Mouse (Mus musculus) induced T-regulatory cell, adult 2 months (primary cell): ENCODE data around the gene Ttll9.
A peak's percentile ranks its signal among the peaks of the same experiment; 100 is the strongest.

ENCODE experiments used
- DNase-seq: peaks from one replicate; pipeline ENCODE4 v3.0.0-alpha.2; 2012; ENCODE audit warnings: low read depth

Gene Ttll9

DNA sequence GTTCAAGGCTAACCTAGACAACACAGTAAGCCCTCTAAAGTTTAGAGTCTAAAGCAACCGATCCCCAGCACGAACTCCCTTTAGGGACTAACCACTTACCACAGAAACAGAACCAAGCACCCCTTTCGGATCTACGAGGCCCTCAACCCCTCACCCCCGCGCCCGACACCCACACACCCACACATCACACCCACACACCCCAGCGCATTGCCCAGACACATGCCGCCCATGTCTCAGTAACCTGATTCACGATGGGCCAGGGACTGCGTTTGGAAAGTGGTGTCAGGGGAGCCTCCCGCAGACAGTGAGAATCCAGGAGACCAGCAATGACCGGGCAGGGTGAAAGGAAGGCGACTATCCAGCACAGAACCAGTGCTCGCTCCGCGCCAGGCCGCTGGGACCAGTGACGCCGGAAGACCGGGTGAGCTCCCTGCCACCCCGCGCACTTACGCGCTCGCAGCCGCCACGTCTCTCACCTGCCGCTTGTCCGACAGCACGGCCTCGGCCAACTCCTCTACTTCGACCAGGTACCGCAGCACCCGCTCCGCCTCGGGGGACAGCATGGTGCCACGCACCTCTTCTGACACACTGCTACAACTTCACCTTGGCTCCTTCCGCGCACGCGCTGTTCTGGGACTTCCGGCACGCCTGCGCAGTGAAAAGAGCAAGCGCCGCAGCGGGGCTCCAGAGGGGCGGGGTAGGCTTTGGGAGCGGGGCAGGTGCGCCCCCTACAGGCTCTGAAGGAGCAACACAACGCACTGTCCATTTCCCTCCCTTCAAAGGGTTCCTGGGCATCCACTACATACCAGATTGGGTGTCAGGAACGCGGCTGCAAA, 52.7 kb downstream of the Ttll9 start, which contains the start of gene Pdrg1:
TSS of gene Pdrg1 (minus strand) at position 670 of the 836 bp plus-strand sequence.
- DNase-seq: peak; percentile 98

DNA sequence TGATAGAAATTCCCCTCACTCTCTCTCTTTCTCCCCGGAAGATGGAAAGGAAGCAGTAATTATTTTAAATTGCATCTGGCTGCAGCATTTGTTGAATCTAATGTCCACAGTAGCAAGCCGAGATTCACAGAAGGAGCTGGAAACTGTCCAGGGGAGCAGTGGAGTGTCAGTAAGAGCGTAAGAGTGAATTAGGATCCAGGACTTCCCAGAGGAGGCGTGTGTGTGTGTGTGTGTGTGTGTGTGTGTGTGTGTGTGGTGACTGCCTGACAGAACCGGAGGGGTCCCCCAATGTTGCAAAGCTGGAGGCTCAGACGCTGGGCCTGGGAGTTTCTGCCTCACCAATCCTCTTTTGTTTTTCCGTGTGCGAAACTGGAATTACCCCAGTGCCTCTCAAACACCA, 53.5 kb downstream of the Ttll9 start:
- no peak for DNase-seq

DNA sequence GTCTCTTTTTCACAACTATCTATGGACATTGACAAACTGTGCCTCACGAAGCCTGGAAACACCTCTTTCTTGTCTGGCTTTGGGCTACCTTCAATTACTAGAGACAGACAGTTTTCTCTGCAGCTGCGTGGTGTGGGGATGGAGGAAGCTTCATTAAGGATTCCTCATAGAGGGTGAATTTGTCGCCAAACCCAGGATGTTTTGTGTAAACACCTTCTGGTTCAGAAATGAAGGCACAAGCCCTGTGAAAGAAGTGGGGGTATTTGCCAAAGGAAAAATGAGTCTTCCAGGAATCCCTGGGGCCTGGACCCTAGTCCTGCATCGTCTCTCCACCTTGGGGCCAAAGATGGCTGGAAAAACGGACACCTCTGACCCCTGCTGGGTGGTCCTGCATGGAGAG, 54.5 kb downstream of the Ttll9 start:
- no peak for DNase-seq

DNA sequence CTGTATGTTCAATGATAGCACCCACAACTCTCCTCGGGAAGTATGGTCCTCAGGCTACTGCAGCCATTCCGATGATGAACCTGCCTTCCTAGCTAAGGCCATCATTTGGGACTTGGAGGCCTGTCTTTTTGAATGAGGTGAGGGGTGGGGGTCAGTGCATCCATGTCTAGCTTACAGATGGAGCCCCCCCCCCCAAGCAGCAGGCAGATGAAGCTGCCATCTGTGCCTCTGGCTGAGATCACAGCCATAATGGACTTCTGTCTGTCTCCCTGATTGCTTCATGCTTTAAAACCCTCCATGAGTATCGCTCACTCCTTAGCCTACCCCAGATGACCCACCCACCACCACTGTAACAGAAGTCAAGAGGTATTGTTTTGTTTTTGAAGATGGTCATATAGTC, 57.1 kb downstream of the Ttll9 start:
- no peak for DNase-seq

DNA sequence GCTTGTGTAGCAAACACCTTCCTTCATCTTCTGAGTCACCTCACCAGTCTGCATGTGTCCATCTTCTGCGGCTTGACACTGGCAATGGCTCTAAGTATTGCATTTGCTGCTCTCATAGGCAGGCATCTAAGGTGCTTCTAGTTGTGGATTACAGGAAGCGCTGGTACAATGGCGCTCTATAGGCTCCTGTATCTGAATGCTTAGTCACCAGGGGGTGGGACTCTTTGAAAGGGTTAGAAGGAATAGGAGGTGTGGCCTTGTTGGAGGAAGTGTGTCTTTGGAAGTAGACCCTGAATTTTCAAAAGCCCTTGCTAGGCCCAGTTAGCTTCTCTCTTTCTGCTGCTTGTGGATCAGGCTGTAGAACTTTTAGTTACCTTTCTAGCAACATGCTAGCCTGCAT, 58.9 kb downstream of the Ttll9 start:
- DNase-seq: no peak

DNA sequence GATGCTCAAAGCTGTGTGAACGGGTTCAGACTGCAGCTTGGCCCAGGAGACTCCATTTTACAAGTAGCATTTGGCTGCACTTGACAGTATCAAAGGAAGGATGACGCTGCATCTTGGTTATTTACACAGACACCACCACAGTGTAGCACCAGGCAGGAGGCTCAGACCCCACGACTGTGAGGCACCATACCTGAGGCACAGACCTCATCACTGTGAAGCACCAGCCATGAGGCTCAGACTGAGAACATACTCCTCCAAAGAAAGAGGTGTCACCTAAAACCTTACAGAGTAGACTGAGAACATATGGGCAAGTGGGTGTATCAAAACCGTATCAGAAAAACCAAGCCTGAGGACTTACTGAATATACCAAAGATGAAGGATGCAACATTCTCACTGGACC, 60.6 kb downstream of the Ttll9 start:
- no peak for DNase-seq

DNA sequence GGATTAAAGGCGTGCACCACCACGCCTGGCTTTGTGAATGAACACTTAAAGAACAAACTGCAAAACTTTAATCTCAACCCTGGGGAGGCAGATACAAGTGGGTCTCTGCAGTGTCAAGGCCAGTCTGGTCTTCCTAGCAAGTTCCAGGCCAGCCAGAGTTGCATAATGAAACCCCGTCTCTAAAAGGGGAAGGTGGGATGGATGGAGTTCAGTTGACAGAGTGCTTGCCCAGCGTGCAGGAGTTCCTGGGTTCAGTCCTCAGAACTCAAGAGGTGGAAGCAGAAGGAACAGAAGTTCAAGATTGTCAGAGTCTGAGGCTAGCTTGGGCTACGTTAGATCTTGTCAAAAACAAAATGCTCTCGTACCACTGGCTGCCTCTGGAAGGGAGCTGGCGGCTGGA, 63.8 kb downstream of the Ttll9 start:
- DNase-seq: no peak

DNA sequence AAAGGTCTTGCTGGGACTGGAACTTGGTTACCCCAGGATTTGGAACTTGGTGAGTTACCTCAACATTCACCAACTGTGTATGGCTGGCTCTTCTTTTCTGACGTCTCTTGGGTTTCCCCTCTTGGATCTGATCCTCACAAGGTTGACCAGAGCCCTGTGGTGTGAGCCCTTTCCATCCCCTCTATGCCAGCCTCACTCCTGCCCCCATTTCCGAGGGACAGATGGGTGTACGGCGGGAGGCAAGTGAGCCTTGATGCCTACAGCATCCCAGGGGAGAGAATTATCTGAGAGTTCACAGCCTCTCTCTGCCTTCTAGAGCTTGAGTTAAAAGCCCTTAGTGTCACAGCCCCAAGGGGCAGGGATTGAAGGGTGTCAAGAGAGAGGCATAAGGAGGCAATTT, 65.2 kb downstream of the Ttll9 start:
- DNase-seq: no peak

DNA sequence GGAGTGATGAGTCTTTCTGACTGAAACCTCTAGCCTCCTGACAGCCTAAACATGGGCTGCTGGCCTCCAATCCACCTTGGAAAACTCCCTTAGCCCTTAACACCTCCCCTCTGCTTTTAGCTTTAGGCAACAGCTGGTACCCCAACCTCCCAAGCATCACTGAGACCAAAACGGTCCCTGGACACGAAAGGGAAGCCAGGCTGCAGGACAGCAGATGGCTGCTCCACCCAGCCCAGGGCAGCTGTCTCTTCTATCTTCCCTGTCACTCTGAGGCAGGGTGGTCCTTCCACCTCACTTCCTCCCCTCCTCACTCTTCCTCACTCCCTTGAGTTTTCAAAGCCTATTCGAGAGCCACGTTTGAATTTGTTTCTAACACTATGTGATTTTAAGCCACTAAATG, 68.1 kb downstream of the Ttll9 start:
- no peak for DNase-seq

DNA sequence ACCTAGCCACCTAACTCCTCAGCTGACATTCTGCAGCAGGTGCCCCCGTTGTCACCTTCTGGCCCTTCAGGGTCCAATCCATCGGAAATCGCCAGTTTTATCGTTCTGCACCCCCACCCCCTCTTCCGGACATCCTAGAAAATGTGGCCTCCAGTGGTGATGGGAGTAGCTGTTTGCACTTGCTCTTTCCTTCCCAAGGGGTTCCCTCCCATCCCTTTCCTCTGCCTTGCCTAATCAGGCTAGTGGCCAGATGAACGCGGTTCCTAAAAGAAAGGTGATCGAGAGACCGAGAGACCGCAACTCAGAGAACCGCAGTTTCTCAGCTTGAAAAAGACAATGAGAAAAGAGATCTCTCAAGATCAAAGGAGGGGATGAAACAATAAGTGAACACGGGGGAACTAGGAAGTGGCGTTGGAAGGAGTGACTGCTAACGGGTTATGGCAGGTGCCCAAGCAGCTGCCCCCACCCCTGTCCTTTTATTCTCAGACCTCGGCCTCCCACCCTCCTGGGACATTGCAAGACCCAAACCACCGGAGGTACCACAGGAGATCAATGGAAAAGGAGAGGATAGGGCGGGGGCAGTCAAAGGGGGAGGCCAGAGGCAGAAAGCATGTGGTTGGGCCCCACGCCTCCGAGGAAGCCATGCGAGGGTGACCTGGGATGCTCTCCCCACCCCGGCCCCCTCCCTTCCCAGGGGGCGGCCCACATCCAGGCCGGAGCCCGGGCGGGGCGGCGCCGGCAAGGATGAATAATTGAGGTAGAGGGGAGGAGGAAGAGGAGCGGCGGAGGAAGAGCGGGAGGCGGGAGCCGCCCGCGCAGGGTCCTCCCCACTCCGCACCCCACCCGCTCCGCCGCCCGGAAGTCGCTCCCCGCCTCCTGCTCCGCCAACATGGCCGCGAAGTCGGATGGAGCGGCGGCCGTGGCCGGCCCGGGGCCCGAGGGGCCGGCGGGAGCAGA, 69.1 kb downstream of the Ttll9 start, which contains the start of gene Xkr7:
TSS of gene Xkr7 (plus strand) at position 727 of the 957 bp plus-strand sequence.
- DNase-seq: peak; percentile 5

DNA sequence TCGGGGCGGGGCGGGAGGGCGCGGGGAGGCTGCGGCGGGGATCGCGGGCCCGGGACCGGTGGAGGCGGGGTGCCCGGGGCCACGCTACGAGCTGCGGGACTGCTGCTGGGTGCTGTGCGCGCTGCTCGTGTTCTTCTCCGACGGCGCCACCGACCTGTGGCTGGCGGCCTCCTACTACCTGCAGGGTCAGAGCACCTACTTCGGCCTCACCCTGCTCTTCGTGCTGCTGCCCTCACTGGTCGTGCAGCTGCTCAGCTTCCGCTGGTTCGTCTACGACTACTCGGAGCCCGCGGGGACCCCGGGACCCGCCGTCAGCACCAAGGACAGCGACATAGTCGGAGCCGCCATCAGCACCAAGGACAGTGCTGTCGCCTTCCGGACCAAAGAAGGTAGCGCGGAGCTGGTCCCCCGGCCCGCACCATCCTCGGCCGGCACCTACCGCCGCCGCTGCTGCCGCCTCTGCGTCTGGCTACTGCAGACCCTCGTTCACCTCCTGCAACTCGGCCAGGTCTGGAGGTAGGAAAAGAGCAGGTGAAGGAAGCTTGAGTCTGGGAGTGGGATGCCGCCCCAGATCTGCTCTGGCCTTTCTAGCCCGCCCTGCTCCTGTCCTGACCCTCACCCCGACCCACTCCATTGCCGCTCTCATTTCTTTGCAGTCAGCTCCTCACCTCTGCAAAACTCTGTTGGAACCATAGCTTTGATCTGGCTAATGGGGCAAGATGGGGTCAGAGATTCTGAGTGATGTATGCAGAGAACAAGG, 70.0 kb downstream of the Ttll9 start:
- DNase-seq: peak; percentile 81

DNA sequence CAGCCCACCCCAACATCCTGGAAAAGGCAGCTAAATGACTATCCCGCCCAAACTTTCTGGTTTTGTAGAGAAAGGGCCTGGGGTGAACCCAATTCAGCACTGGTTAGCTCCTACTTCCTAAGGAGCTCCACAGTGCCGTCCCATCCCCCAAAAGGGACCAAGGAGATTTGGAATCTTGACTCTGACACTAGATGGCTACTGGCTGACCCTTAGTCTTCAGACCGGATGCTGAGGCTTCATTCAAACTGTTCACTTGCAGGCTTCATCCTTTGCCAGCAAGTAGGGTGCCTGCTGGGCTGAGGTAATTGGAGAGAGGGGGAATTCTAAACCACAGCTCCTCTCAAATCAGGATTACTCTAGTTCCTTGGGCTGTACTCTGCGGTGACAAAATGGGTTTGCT, 70.7 kb downstream of the Ttll9 start:
- DNase-seq: no peak

DNA sequence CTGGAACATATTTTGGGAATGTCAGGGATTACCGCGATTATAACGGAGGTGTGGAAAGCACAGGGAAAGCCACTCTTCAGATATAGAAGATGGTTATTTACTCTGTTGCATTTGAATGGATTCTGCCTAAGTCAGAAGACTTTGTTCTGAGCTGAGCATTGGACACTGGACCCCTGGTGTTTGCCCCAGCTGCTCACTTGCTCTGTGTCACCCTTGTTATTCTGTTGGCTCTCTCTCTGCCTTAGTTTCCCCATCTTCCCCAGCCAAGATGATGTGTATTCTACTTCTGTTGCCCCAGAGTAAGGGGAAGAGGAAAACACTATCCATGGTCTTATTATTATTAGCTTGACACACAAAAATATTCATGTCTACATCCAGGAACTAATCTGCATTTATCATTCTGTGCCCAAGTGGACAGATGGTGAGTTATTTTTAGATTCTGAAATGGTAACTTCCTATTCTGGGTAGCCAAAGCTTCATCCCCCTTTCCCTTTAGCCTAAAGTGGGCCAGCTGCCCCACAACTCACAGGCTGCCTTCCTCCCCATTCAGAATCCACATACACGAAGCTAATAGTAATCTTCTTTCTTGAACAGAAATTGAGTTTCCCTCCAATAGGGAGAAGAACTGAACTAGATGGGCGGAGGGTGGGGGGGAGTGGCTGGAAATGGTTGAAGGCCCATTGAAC, 71.4 kb downstream of the Ttll9 start:
- DNase-seq: no peak

DNA sequence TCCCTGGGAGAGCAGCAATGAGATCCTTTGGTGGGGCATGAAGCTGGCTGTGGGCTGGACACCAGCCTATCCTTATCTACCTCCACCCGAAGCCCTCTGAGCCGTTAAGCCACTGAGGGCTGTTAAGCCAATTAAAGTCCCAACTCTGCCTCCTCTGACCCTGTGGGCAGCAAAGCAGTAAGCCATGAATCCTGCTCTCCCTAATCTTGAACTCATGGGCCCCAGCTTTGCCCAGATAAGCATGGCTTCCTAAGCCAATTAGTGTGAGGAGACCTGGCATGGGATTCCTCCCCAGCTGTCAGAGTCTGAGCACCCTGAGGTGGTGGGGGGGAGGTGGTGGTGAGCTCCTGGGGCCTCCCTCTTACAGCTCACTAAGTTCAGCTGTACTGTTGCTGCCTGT, 74.4 kb downstream of the Ttll9 start:
- DNase-seq: no peak

DNA sequence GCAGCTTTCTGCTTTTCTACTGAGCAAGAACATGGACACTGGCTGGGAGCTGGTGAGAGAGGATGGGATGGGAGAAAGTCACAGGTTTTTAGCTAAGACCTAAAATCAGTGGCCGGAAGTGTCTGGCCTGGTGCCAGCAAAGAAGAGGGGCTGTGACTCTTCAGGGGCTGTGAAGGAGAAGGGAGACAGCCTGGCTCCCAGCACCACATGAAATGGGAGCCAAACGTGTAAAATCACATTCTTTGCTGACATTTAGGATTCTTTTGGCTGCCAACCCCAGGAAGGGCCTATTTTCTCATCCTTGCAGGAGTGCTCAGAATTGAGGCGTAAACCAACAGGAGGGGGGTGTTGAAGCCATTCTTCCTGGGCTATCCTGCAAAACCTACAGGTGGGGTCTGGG, 81.6 kb downstream of the Ttll9 start:
- no peak for DNase-seq

DNA sequence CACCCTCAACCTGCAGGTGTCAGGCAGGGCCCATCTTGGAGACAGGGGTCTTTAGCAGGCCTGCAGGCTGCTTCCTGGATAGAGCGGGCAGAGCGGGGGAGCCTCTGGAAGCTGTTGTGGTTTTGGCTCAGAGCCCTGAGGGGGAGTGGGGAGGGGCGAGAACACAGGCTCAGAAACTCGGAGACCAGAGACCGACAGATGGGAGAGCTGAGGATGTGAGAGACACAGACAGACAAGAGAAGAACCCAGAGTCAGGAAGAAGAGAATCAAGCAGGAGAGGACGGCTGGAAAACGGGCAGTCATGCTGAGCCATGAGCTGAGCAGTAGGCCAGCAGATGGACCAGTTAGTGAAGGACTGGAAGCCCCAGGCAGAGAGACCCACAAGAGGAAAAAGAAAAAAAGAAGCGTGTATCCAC, 83.6 kb downstream of the Ttll9 start:
- DNase-seq: no peak

DNA sequence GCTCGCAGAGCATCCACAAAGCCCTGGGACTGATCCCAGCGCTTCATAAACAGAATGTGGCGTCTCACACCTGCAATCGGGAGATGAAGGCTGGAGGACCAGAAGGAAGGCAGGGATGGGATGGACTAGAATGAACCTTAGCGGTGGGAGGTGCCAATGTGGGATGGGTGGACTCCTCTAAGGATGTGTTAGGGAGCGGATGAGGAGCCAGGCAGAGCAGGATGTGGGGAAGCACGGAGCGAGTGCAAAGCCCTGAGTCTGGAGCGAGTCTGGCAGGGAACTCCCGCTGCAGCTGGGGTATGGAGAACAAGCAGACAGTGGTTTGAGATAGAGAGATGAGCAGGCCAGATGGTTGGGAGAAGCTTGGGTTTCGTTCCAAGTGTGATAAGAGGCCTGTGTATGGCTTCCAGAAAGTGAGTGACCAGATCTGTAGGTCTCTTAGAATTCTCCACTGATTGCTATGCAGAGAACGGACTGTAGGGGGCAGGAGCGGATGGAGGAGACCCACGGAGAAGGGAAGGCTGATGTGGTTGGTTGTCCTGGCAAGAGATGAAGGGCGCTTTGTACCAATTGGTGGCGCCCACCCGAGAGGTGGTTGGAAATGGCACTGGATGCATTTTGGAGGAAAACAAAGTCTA, 85.7 kb downstream of the Ttll9 start:
- DNase-seq: peak; percentile 37

DNA sequence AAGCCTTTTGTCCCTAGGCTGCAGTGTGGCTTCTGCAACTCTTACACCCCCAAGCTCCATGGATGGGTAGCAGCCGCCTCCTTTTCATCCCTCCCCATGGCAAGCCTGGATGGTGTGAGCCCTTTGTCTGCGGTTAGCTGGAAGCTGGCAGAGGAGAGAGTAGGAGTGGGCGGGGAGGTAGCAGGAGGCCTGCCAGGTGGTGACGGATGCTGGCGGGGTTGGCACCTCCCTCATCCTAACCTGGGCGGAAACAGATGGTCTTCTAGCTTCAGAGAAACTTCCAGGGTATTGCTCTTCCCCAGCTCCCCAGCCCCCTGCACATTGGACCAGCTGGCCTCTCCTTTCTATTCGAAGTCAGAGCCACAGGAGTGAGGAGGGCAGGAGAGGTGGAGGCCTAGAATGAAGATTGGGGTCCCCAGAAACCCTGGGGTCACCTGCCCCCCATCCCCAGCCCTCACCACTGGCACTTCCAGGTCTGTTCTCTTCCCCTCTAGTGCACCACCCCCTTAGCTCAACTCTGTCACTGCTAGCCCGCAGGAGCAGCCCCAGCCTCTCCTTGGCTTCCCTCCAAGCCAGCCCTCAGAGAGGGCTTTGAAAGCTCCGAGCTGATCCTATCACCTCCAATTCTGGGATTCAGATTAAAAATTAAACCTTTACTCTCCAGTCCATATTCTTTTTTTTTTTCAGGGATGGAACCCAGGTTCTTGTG, 87.2 kb downstream of the Ttll9 start:
- no peak for DNase-seq

DNA sequence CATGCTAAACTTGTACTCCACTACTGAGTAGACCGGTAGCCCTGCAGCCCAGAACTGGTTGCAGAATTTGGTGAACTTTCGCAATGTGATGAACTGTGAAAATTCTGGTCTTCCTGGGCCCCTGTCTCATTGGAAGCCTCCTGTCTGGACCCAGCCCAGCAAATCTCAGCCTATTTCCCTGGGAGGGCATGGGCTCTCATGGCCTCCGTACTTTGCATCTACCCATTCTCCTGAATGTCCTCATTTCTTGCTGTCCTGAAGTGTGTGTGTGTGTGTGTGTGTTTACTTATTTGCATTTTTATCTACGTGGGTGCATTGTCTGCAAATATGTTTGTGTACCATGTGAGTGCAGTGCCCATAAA, 87.7 kb downstream of the Ttll9 start:
- DNase-seq: no peak

DNA sequence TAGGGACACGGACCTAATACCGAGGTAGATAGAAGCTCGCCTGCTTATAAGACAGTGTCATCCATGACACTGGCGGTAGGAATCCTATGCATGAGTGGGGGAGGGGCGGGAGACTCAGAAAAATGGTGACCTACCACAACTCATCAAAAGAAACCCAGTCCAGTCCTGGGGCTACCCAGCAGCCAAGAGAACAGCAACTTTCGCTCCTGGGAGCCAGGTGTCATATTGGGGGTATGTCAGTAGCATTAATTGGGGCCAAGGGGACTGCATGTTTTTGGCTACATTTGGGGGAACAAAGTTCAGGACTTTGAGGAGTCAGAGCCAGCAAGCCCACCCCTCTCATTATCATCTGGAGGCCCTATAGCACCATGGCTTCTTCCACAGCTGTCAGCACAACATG, 88.8 kb downstream of the Ttll9 start:
- DNase-seq: no peak

DNA sequence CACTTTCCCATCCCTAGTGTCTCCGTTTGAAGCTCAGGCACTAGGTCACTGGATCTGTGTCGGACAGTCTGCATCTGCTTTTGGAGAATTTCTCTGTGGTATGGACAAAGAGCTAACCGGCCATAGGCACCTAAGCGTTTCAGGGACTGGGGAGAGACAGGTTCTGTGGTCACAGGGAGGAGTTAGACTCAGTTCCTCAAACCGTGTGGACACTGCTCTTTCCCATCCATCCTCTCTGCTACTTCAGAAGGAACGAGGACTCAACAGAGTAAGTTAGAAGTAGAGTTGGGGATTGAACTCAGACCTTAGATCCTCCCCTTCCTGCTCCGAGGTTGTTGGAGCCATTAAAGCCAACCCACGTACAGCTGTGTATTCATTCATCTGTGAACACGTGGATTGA, 89.3 kb downstream of the Ttll9 start:
- no peak for DNase-seq
